Mouse (Mus musculus): ENCODE data around the gene Mavs. TPM values are rescaled to one million over a fixed set of nuclear protein-coding genes. Genes with fewer than 3 reads are reported as not detected.
A peak's percentile ranks its signal among the peaks of the same experiment; 100 is the strongest.

The Mavs gene
- polyA plus RNA-seq, 1 experiment from 2014 or later = 19.1 TPM

DNA sequence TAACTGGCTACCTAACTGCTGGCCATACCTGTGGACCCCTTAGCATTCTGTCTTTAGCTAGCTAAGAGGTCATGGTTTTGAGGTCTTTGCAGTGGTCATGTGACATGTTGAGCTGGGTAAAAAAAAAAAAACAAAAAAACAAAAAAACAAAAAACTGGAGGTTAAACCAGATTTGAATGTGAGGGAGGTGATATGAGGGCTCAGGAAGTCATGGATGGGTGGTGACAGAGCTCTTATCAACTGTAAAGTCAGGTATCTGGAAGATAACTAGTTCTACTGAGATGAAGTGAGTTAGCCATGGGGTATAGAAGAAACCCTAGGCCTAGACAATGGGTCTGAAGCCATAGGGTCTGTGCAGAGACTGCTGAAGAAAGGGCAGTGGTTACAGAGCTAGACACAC, 8.3 kb downstream of the Mavs start:
- ATAC-seq (replicated peaks; ENCODE audit: low FRiP score, low TSS enrichment, low read depth) (no peak), DNase-seq (ENCODE audit: low spot score) (no peak)
- Histone ChIP-seq H3K9me3 (ENCODE audit: control insufficient read depth, low read length) (no peaks in the 10 kb centered on the region), H3K4me2 (ENCODE audit: low read length) (no peak overlapping the region), H3K36me3 (ENCODE audit: control insufficient read depth, insufficient read depth, low read length) (peaks cover 81% of the 10 kb centered on the region), H3K27me3 (replicated peaks; ENCODE audit: control insufficient read depth, insufficient read depth, low read length) (no peaks in the 10 kb centered on the region), H3K4me1 (replicated peaks; ENCODE audit: control insufficient read depth, insufficient read depth, low read length) (no peaks in the 10 kb centered on the region), H3K27ac (ENCODE audit: low read depth) (no peak overlapping the region), H3K4me3 (ENCODE audit: low read depth, low read length) (no peak overlapping the region), H3K9ac (ENCODE audit: low read length) (no peak overlapping the region)

- DNase-seq (ENCODE audit: low spot score) (no peak), ATAC-seq (replicated peaks; ENCODE audit: low FRiP score, low TSS enrichment, low read depth) (no peak)
- H3K4me2 ChIP-seq (ENCODE audit: low read length) = no peak overlapping the region
- H3K36me3 ChIP-seq (ENCODE audit: control insufficient read depth, insufficient read depth, low read length) = peaks cover 89% of the 10 kb centered on the region
- H3K4me1 ChIP-seq (replicated peaks; ENCODE audit: control insufficient read depth, insufficient read depth, low read length) = no peaks in the 10 kb centered on the region
- H3K4me3 ChIP-seq (ENCODE audit: low read depth, low read length) = no peak overlapping the region
- H3K27me3 ChIP-seq (replicated peaks; ENCODE audit: control insufficient read depth, insufficient read depth, low read length) = no peaks in the 10 kb centered on the region
- no peaks in the 10 kb centered on the region for H3K9me3 ChIP-seq (ENCODE audit: control insufficient read depth, low read length)
- 78% methylated on average over 7 of the region's 7 CpGs for WGBS
- H3K9ac ChIP-seq (ENCODE audit: low read length) = no peak overlapping the region
- no peak overlapping the region for H3K27ac ChIP-seq (ENCODE audit: low read depth)
Measured at GRCm38 (mm10) chr2:131242929-131243328, 9.1 kb downstream of the Mavs start.

- peak overlapping the region; percentile 25; the same call in 1 of the 2 replicates for H3K4me2 ChIP-seq (ENCODE audit: low read length)
- no peaks in the 10 kb centered on the region for H3K36me3 ChIP-seq (ENCODE audit: control insufficient read depth, insufficient read depth, low read length)
- H3K27ac ChIP-seq (ENCODE audit: low read depth) = peak overlapping the region; percentile 75
- H3K4me1 ChIP-seq (replicated peaks; ENCODE audit: control insufficient read depth, insufficient read depth, low read length) = peaks cover 24% of the 10 kb centered on the region
- no peaks in the 10 kb centered on the region for H3K27me3 ChIP-seq (replicated peaks; ENCODE audit: control insufficient read depth, insufficient read depth, low read length)
- H3K9me3 ChIP-seq (ENCODE audit: control insufficient read depth, low read length) = no peaks in the 10 kb centered on the region
- DNase-seq (ENCODE audit: low spot score) (peak; percentile 69), ATAC-seq (replicated peaks; ENCODE audit: low FRiP score, low TSS enrichment, low read depth) (peak; percentile 76)
- no peak overlapping the region for H3K9ac ChIP-seq (ENCODE audit: low read length)
- 14% methylated on average over 7 of the region's 7 CpGs for WGBS
- H3K4me3 ChIP-seq (ENCODE audit: low read depth, low read length) = 0 out of 2 replicates have a peak overlapping the region, but pooled peaks have one; percentile 3
Measured at GRCm38 (mm10) chr2:131253681-131254328, 19.9 kb downstream of the Mavs start.

GRCm38 (mm10) chr2:131254329-131254713, 20.5 kb downstream of the Mavs start:
- Histone ChIP-seq H3K4me3 (ENCODE audit: low read depth, low read length) (0 out of 2 replicates have a peak overlapping the region, but pooled peaks have one; percentile 3), H3K4me2 (ENCODE audit: low read length) (peak overlapping the region; percentile 25; the same call in 1 of the 2 replicates), H3K27ac (ENCODE audit: low read depth) (peak overlapping the region; percentile 75), H3K36me3 (ENCODE audit: control insufficient read depth, insufficient read depth, low read length) (no peaks in the 10 kb centered on the region), H3K4me1 (replicated peaks; ENCODE audit: control insufficient read depth, insufficient read depth, low read length) (peaks cover 24% of the 10 kb centered on the region), H3K9ac (ENCODE audit: low read length) (no peak overlapping the region), H3K27me3 (replicated peaks; ENCODE audit: control insufficient read depth, insufficient read depth, low read length) (no peaks in the 10 kb centered on the region), H3K9me3 (ENCODE audit: control insufficient read depth, low read length) (no peaks in the 10 kb centered on the region)
- ATAC-seq (replicated peaks; ENCODE audit: low FRiP score, low TSS enrichment, low read depth) (no peak), DNase-seq (ENCODE audit: low spot score) (no peak)
- 29% methylated on average over 2 of the region's 2 CpGs for WGBS

GRCm38 (mm10) chr2:131255738-131256137, 21.9 kb downstream of the Mavs start:
- DNase-seq (ENCODE audit: low spot score) = no peak
- no peak overlapping the region for H3K27ac ChIP-seq (ENCODE audit: low read depth)
- no peak overlapping the region for H3K4me2 ChIP-seq (ENCODE audit: low read length)
- H3K9me3 ChIP-seq (ENCODE audit: control insufficient read depth, low read length) = no peaks in the 10 kb centered on the region
- peaks cover 28% of the 10 kb centered on the region for H3K4me1 ChIP-seq (replicated peaks; ENCODE audit: control insufficient read depth, insufficient read depth, low read length)
- no peaks in the 10 kb centered on the region for H3K27me3 ChIP-seq (replicated peaks; ENCODE audit: control insufficient read depth, insufficient read depth, low read length)
- no peaks in the 10 kb centered on the region for H3K36me3 ChIP-seq (ENCODE audit: control insufficient read depth, insufficient read depth, low read length)
- no peak overlapping the region for H3K9ac ChIP-seq (ENCODE audit: low read length)
- H3K4me3 ChIP-seq (ENCODE audit: low read depth, low read length) = no peak overlapping the region
- 57% methylated on average over 3 of the region's 3 CpGs for WGBS
- no peak for ATAC-seq (replicated peaks; ENCODE audit: low FRiP score, low TSS enrichment, low read depth)

- DNase-seq (ENCODE audit: low spot score) = no peak
- Histone ChIP-seq H3K4me1 (replicated peaks; ENCODE audit: control insufficient read depth, insufficient read depth, low read length) (peaks cover 25% of the 10 kb centered on the region), H3K27me3 (replicated peaks; ENCODE audit: control insufficient read depth, insufficient read depth, low read length) (no peaks in the 10 kb centered on the region), H3K36me3 (ENCODE audit: control insufficient read depth, insufficient read depth, low read length) (no peaks in the 10 kb centered on the region), H3K4me3 (ENCODE audit: low read depth, low read length) (no peak overlapping the region), H3K9me3 (ENCODE audit: control insufficient read depth, low read length) (no peaks in the 10 kb centered on the region), H3K4me2 (ENCODE audit: low read length) (no peak overlapping the region), H3K9ac (ENCODE audit: low read length) (no peak overlapping the region), H3K27ac (ENCODE audit: low read depth) (no peak overlapping the region)
- no peak for ATAC-seq (replicated peaks; ENCODE audit: low FRiP score, low TSS enrichment, low read depth)
- 75% methylated on average over 8 of the region's 8 CpGs for WGBS
Measured at GRCm38 (mm10) chr2:131258693-131259092, 24.8 kb downstream of the Mavs start.

DNA sequence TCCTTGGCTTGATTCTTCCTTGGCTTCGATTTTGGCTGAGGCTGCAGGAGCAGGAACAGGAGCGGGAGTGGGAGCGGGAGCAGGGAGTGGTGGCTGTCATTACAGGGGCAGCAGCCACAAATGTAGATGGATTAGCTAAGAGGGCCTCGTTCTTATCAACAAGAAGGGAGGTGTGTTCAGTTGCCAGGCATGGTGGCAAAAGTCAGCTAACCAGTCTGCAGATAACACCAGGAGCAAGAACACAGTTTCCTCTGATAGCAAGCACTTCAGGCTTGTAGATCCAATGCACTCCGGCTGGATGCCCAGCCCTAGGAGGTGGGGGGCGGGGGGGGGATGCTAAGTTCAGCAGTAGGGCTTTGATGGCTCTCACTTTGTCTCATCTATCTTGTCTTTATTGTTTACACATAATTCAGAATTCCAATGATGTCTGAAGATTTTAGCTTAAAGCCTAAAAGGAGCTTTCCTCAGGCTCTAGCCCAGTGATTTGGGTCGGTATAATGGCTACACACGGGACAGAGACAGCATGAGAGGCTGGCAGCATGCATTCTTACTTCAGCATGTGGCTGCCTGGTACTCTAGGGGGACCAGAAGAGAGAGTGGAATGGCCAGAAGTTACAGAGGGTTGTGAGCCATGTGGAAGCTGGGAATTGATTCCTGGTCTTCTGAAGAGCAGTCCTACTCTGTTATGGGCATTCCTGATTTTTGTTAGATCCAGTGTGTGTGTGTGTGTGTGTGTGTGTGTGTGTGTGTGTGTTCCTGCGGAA, 26.9 kb downstream of the Mavs start:
- 32% methylated on average over 9 of the region's 9 CpGs for WGBS
- peak; percentile 52 for DNase-seq (ENCODE audit: low spot score)
- H3K4me3 ChIP-seq (ENCODE audit: low read depth, low read length) = no peak overlapping the region
- H3K9ac ChIP-seq (ENCODE audit: low read length) = no peak overlapping the region
- no peaks in the 10 kb centered on the region for H3K9me3 ChIP-seq (ENCODE audit: control insufficient read depth, low read length)
- H3K4me1 ChIP-seq (replicated peaks; ENCODE audit: control insufficient read depth, insufficient read depth, low read length) = peaks cover 26% of the 10 kb centered on the region
- H3K4me2 ChIP-seq (ENCODE audit: low read length) = no peak overlapping the region
- peak overlapping the region; percentile 99; the same call in 1 of the 2 replicates for H3K27ac ChIP-seq (ENCODE audit: low read depth)
- ATAC-seq (replicated peaks; ENCODE audit: low FRiP score, low TSS enrichment, low read depth) = no peak
- no peaks in the 10 kb centered on the region for H3K36me3 ChIP-seq (ENCODE audit: control insufficient read depth, insufficient read depth, low read length)
- no peaks in the 10 kb centered on the region for H3K27me3 ChIP-seq (replicated peaks; ENCODE audit: control insufficient read depth, insufficient read depth, low read length)

- WGBS = 5% methylated on average over 10 of the region's 10 CpGs
- no peaks in the 10 kb centered on the region for H3K27me3 ChIP-seq (replicated peaks; ENCODE audit: control insufficient read depth, insufficient read depth, low read length)
- DNase-seq (ENCODE audit: low spot score) (peak; percentile 53), ATAC-seq (replicated peaks; ENCODE audit: low FRiP score, low TSS enrichment, low read depth) (peak; percentile 77)
- peak overlapping the region; percentile 94 for H3K9ac ChIP-seq (ENCODE audit: low read length)
- H3K4me2 ChIP-seq (ENCODE audit: low read length) = peak overlapping the region; percentile 98
- H3K4me1 ChIP-seq (replicated peaks; ENCODE audit: control insufficient read depth, insufficient read depth, low read length) = peaks cover 26% of the 10 kb centered on the region
- H3K4me3 ChIP-seq (ENCODE audit: low read depth, low read length) = peak overlapping the region; percentile 83
- peak overlapping the region; percentile 99 for H3K27ac ChIP-seq (ENCODE audit: low read depth)
- H3K36me3 ChIP-seq (ENCODE audit: control insufficient read depth, insufficient read depth, low read length) = no peaks in the 10 kb centered on the region
- no peaks in the 10 kb centered on the region for H3K9me3 ChIP-seq (ENCODE audit: control insufficient read depth, low read length)
Measured at GRCm38 (mm10) chr2:131261481-131262212, 27.8 kb downstream of the Mavs start.

Data from intestine, embryonic 14.5 days (tissue).